ENCODE assay signal across 10 mouse cellular contexts in genomic region chr3:84235420-84236304, GRCm38 (mm10).
A peak's percentile ranks its signal among the peaks of the same experiment; 100 is the strongest.
DNase-seq lines count a peak whose midpoint lies in the region; ATAC-seq and TF ChIP-seq lines count a peak whose summit lies in the region.
"Had no signal": no experiment of that assay in that cellular context is flagged by ENCODE, and none has a peak within 500 bp of the region (broad histone marks: within the 10 kb centered on the region; RNA-seq: fewer than 3 reads in every experiment).

No protein-coding gene starts in this region.

- no peaks in the 10 kb centered on the region for H3K36me3 ChIP-seq in liver, embryonic 12.5 days
- no peaks in the 10 kb centered on the region for H3K36me3 ChIP-seq in liver, embryonic 16.5 days (ENCODE audit: control insufficient read depth, insufficient read depth)
- no peaks in the 10 kb centered on the region for H3K36me3 ChIP-seq in stomach, postnatal 0 days (ENCODE audit: control insufficient read depth, insufficient read depth, low read length)

- H3K4me2 ChIP-seq in liver, embryonic 12.5 days, result no peak overlapping the region; the same call in 1 of the 2 replicates
- no peak overlapping the region for H3K4me2 ChIP-seq in liver, embryonic 16.5 days (ENCODE audit: low read depth, low read length)
- H3K4me2 ChIP-seq in stomach, postnatal 0 days (replicated peaks; ENCODE audit: low read depth), result 0 out of 2 replicates have a peak overlapping the region, but pooled peaks have one; percentile 14
- H3K4me2 ChIP-seq: hindbrain, embryonic 12.5 days had no signal

- H3K4me3 ChIP-seq in liver, embryonic 12.5 days, result no peak overlapping the region
- no peak overlapping the region for H3K4me3 ChIP-seq in liver, embryonic 16.5 days (ENCODE audit: low read depth, low read length)
- no peak overlapping the region for H3K4me3 ChIP-seq in stomach, postnatal 0 days (ENCODE audit: low read depth, low read length)
- H3K4me3 ChIP-seq: hindbrain, embryonic 12.5 days; megakaryocyte, embryonic 14.5 days had no signal

- DNase-seq in adrenal gland, postnatal 36 days, result peak; percentile 3 to 33
- no peak for DNase-seq in adrenal gland, postnatal 25 days
- peak; percentile 22 for DNase-seq in liver
- DNase-seq in stomach, postnatal 0 days (ENCODE audit: low spot score), result peak; percentile 26
- no peak for DNase-seq in left cerebral cortex, postnatal 14 days (ENCODE audit: low spot score in 2 of 2)
- DNase-seq in gastrocnemius, postnatal 25 days, result no peak

- H3K9ac ChIP-seq in liver, embryonic 12.5 days, result no peak overlapping the region
- H3K9ac ChIP-seq in liver, embryonic 16.5 days (ENCODE audit: low read depth, low read length), result no peak overlapping the region
- H3K9ac ChIP-seq in stomach, postnatal 0 days (ENCODE audit: low read length), result no peak overlapping the region
- H3K9ac ChIP-seq: hindbrain, embryonic 12.5 days had no signal

- intact Hi-C loops in left cerebral cortex, postnatal 14 days (cut with DNase I), result no loop called here

- no peak for ATAC-seq in liver, embryonic 12.5 days
- ATAC-seq in liver, embryonic 16.5 days (ENCODE audit: low read depth), result peak; percentile 60
- ATAC-seq in stomach, postnatal 0 days (ENCODE audit: low FRiP score, low TSS enrichment), result peak; percentile 41; the same call in 1 of the 2 replicates

- no peak for TF ChIP-seq CTCF in stomach, postnatal 0 days (IDR thresholded peaks at IDR 0.05; ENCODE audit: low read depth)

- no peak for TF ChIP-seq EP300 in stomach, postnatal 0 days (optimal IDR thresholded peaks at IDR 0.05)

- 56% methylated on average over 10 of the region's 10 CpGs for WGBS in liver, embryonic 12.5 days (ENCODE audit: insufficient replicate concordance)
- WGBS in liver, embryonic 16.5 days (ENCODE audit: insufficient replicate concordance), result 43% methylated on average over 10 of the region's 10 CpGs
- 43% methylated on average over 10 of the region's 10 CpGs for WGBS in stomach, postnatal 0 days

- H3K27me3 ChIP-seq in liver, embryonic 12.5 days (replicated peaks), result no peaks in the 10 kb centered on the region
- no peaks in the 10 kb centered on the region for H3K27me3 ChIP-seq in liver, embryonic 16.5 days (ENCODE audit: control insufficient read depth, insufficient read depth, low read depth, low read length)
- no peaks in the 10 kb centered on the region for H3K27me3 ChIP-seq in stomach, postnatal 0 days (ENCODE audit: control insufficient read depth, insufficient read depth, low read length)
- H3K27me3 ChIP-seq: hindbrain, embryonic 12.5 days had no signal

- no peak overlapping the region for H3K27ac ChIP-seq in liver, embryonic 12.5 days
- no peak overlapping the region for H3K27ac ChIP-seq in liver, embryonic 16.5 days (ENCODE audit: low read length)
- H3K27ac ChIP-seq in stomach, postnatal 0 days (replicated peaks), result peak overlapping the region; percentile 72
- H3K27ac ChIP-seq: hindbrain, embryonic 12.5 days had no signal

- H3K4me1 ChIP-seq in liver, embryonic 12.5 days, result peaks cover 26% of the 10 kb centered on the region
- H3K4me1 ChIP-seq in liver, embryonic 16.5 days (ENCODE audit: control insufficient read depth, low read depth, low read length), result peaks cover 22% of the 10 kb centered on the region
- peaks cover 2% of the 10 kb centered on the region; the same call in 1 of the 2 replicates for H3K4me1 ChIP-seq in stomach, postnatal 0 days (replicated peaks; ENCODE audit: control insufficient read depth, insufficient read depth)
- H3K4me1 ChIP-seq: megakaryocyte, embryonic 14.5 days had no signal

- 0 out of 2 replicates have a peak, but pooled peaks cover 5% of the 10 kb centered on the region for H3K9me3 ChIP-seq in liver, embryonic 12.5 days (replicated peaks)
- H3K9me3 ChIP-seq in liver, embryonic 16.5 days (replicated peaks; ENCODE audit: control insufficient read depth, low read length), result no peaks in the 10 kb centered on the region
- no peaks in the 10 kb centered on the region for H3K9me3 ChIP-seq in stomach, postnatal 0 days (ENCODE audit: control insufficient read depth, low read length)
- H3K9me3 ChIP-seq: hindbrain, embryonic 12.5 days had no signal

Comparison
In these comparisons a context has a peak if more than half of its experiments do, and no peak if none do; other contexts are left out.
1. DNase-seq: peak in adrenal gland, postnatal 36 days (2 of 2), liver (single experiment) and stomach, postnatal 0 days (single experiment); none in adrenal gland, postnatal 25 days (single experiment), left cerebral cortex, postnatal 14 days (0 of 2) and gastrocnemius, postnatal 25 days (single experiment).